Mouse (Mus musculus): ENCODE measurements around the gene Nbeal2. TPM values are rescaled to one million over a fixed set of nuclear protein-coding genes. Genes with fewer than 3 reads are reported as not detected.
A peak's percentile ranks its signal among the peaks of the same experiment; 100 is the strongest.

Gene Nbeal2
- polyA plus RNA-seq, 1 experiment, result 301 TPM

DNA sequence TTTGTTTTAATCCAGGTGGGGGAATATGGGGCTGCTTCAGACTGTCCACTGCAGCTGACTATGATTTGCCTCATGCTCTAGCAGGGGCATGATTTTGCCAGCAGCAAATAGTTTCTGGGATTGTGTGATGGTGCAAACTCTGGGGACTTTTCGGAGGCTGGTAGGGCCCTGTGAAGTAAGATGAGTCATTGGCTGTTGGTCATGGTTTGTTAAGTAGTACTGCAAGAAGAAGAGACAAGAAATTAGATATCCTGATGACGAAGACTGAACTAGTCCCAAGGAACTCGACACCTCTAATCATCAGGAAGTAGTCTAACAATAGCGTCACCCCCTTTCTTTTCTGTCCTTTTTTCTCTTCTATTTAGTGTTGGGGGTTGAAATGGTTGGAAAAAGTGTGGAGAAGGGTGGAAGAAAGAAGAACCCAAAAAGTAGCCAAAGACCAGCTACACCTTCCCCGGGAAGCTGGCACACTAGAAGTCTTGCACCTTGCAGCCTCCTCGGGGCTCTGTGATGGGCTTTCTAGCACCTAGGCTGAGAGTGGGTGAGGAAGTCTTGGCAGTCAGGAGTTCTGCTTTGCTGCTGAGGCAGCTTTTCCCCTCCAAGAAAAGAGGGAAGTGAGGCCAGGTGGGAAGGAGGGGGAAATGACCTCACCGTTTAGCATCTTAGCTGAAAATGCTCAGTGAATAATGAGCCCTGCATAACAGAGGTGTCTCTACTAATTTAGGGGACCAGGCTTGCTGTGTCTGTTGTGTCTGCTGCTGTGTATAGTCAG lies 27.0 kb upstream of the Nbeal2 start:
- Histone ChIP-seq H3K4me3 (ENCODE audit: control insufficient read depth, insufficient read depth, low read length) (no peak overlapping the region), H3K27ac (ENCODE audit: control insufficient read depth, insufficient read depth, low read length) (no peak overlapping the region), H3K4me1 (replicated peaks; ENCODE audit: control insufficient read depth, insufficient read depth, low read length) (peaks cover 42% of the 10 kb centered on the region), H3K36me3 (ENCODE audit: control insufficient read depth, insufficient read depth, low read length) (no peaks in the 10 kb centered on the region), H3K27me3 (ENCODE audit: control insufficient read depth, insufficient read depth, low read length) (no peaks in the 10 kb centered on the region)
- no peak for DNase-seq
- WGBS, result 59% methylated on average over 7 of the region's 7 CpGs
- TF ChIP-seq POLR2A (IDR thresholded peaks at IDR 0.05; ENCODE audit: control insufficient read depth, extremely low read depth, insufficient read depth, low read length, poor library complexity) (no peak), CTCF (IDR thresholded peaks at IDR 0.05; ENCODE audit: borderline replicate concordance, control insufficient read depth, extremely low read depth, insufficient read depth, low read length, poor library complexity) (no peak)

DNA sequence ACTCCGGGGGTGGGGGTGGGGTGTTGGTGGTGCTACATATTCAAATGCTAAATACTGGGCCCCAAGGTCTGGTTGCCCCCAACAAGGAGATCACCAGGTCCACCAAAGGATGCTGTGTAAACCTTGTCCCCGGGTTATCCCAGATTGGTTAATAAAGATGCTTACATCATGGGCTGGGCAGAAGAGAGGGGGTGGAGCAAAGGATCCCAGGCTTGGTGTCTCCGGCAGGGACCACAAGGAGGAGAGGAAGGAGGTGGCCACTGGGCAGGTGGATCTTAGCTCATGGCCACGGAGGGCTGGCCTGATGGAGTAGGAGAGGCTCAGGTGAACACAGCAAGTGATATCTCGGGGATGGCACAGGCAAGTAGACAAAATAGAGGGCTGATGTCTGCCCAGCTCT lies 24.9 kb upstream of the Nbeal2 start:
- TF ChIP-seq POLR2A (IDR thresholded peaks at IDR 0.05; ENCODE audit: control insufficient read depth, extremely low read depth, insufficient read depth, low read length, poor library complexity) (no peak), CTCF (IDR thresholded peaks at IDR 0.05; ENCODE audit: borderline replicate concordance, control insufficient read depth, extremely low read depth, insufficient read depth, low read length, poor library complexity) (no peak)
- DNase-seq, result no peak
- no peaks in the 10 kb centered on the region for H3K27me3 ChIP-seq (ENCODE audit: control insufficient read depth, insufficient read depth, low read length)
- H3K4me3 ChIP-seq (ENCODE audit: control insufficient read depth, insufficient read depth, low read length), result no peak overlapping the region
- H3K36me3 ChIP-seq (ENCODE audit: control insufficient read depth, insufficient read depth, low read length), result no peaks in the 10 kb centered on the region
- WGBS, result 91% methylated on average over 5 of the region's 5 CpGs
- H3K4me1 ChIP-seq (replicated peaks; ENCODE audit: control insufficient read depth, insufficient read depth, low read length), result peaks cover 30% of the 10 kb centered on the region
- H3K27ac ChIP-seq (ENCODE audit: control insufficient read depth, insufficient read depth, low read length), result no peak overlapping the region

DNA sequence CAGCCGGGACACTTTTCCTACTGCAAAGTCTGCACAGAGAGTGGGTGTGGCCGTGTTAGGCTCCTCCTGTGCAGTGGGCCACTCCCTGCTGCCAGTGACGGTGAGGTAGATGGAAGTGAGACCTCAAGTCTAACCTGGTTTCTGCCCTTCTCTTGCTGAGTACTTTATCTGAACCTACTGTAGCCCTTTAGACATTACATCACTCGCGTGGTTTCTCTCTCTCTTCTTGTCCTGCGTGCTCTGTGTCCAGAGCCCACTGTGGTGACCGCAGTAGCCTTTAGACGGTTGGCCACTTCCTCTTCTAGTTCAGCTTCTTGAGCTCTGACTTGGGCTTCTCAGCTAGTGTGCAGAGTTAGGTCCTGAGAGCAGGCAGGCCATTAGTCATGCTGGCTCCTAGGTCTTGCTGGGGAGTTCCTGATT lies 22.5 kb upstream of the Nbeal2 start:
- H3K4me3 ChIP-seq (ENCODE audit: control insufficient read depth, insufficient read depth, low read length), result no peak overlapping the region
- peaks cover 27% of the 10 kb centered on the region for H3K4me1 ChIP-seq (replicated peaks; ENCODE audit: control insufficient read depth, insufficient read depth, low read length)
- TF ChIP-seq POLR2A (IDR thresholded peaks at IDR 0.05; ENCODE audit: control insufficient read depth, extremely low read depth, insufficient read depth, low read length, poor library complexity) (no peak), CTCF (IDR thresholded peaks at IDR 0.05; ENCODE audit: borderline replicate concordance, control insufficient read depth, extremely low read depth, insufficient read depth, low read length, poor library complexity) (no peak)
- no peak overlapping the region for H3K27ac ChIP-seq (ENCODE audit: control insufficient read depth, insufficient read depth, low read length)
- no peaks in the 10 kb centered on the region for H3K27me3 ChIP-seq (ENCODE audit: control insufficient read depth, insufficient read depth, low read length)
- WGBS, result 47% methylated on average over 8 of the region's 8 CpGs
- H3K36me3 ChIP-seq (ENCODE audit: control insufficient read depth, insufficient read depth, low read length), result no peaks in the 10 kb centered on the region
- DNase-seq, result no peak

DNA sequence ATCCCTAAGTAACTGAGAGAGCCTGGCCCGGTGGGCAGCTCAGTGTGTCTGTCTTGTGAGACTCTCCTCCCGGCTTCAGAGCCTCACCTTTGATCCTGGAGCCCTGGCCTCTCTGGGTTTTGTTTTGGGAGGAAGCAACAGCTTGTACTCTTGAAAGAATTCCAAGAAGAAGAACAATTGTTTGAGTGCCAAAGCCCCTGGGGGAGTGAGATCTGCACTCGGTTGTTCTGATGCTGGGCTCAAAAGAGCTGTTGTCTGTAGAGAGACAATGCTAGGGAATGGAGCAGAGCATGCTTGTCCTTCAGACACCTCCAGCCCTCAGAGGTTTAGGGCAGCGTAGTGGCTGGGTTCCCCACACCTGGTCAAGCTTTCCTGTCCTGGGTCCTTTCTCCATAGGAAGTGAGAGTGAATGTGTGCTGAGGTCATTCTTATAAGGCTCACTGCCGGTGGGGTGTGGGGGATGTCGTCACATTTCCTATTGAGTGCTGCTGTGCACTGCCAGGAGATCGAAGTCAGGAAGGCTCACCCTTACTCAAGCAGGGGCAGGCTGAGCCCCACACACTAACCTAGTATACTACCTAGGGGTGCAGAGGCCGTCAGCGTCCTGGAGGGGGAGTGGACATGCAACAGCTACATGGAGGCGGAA lies 19.3 kb upstream of the Nbeal2 start:
- 57% methylated on average over 10 of the region's 10 CpGs for WGBS
- no peak overlapping the region for H3K4me3 ChIP-seq (ENCODE audit: control insufficient read depth, insufficient read depth, low read length)

DNA sequence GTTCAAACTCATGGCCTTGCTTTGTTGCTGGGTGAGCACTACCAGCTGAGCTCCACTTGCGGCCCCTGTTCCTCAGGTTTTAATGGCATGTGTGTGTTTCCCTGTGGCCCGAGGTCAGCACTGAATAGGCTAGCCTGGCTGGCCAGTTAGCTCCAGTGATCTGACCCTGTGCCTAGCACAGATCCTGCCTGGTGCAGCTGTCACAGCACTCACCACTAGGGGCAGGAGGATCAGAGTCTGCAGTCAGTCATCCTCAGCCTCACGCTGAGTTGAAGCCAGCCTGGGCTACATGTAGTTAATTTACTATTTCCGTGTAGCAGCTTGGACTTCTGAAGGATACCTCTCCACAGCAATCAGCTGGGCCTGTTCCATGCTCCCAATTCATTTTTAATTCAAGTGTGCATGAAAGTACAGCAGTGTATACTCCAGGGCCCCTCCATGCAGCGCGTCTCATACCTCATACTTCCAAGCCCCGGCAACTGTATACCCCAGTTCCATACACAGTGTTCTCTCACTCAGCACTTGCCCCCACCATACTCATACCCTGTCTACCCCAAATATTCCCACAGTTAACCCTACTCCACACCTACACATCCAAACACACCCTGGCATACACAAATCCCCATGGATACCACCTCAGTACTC lies 18.6 kb upstream of the Nbeal2 start:
- WGBS, result 79% methylated on average over 7 of the region's 7 CpGs
- Histone ChIP-seq H3K4me1 (replicated peaks; ENCODE audit: control insufficient read depth, insufficient read depth, low read length) (peaks cover 24% of the 10 kb centered on the region), H3K4me3 (ENCODE audit: control insufficient read depth, insufficient read depth, low read length) (no peak overlapping the region), H3K27ac (ENCODE audit: control insufficient read depth, insufficient read depth, low read length) (no peak overlapping the region), H3K27me3 (ENCODE audit: control insufficient read depth, insufficient read depth, low read length) (no peaks in the 10 kb centered on the region), H3K36me3 (ENCODE audit: control insufficient read depth, insufficient read depth, low read length) (no peaks in the 10 kb centered on the region)
- DNase-seq, result peak; percentile 40
- TF ChIP-seq POLR2A (IDR thresholded peaks at IDR 0.05; ENCODE audit: control insufficient read depth, extremely low read depth, insufficient read depth, low read length, poor library complexity), result no peak
- TF ChIP-seq CTCF (IDR thresholded peaks at IDR 0.05; ENCODE audit: borderline replicate concordance, control insufficient read depth, extremely low read depth, insufficient read depth, low read length, poor library complexity), result peak; percentile 79

More for the DNA sequence above, 19.3 kb upstream of the Nbeal2 start:
- no peak for DNase-seq
- TF ChIP-seq POLR2A (IDR thresholded peaks at IDR 0.05; ENCODE audit: control insufficient read depth, extremely low read depth, insufficient read depth, low read length, poor library complexity) (no peak), CTCF (IDR thresholded peaks at IDR 0.05; ENCODE audit: borderline replicate concordance, control insufficient read depth, extremely low read depth, insufficient read depth, low read length, poor library complexity) (no peak)
- Histone ChIP-seq H3K27ac (ENCODE audit: control insufficient read depth, insufficient read depth, low read length) (no peak overlapping the region), H3K4me1 (replicated peaks; ENCODE audit: control insufficient read depth, insufficient read depth, low read length) (peaks cover 27% of the 10 kb centered on the region), H3K36me3 (ENCODE audit: control insufficient read depth, insufficient read depth, low read length) (no peaks in the 10 kb centered on the region), H3K27me3 (ENCODE audit: control insufficient read depth, insufficient read depth, low read length) (no peaks in the 10 kb centered on the region)

DNA sequence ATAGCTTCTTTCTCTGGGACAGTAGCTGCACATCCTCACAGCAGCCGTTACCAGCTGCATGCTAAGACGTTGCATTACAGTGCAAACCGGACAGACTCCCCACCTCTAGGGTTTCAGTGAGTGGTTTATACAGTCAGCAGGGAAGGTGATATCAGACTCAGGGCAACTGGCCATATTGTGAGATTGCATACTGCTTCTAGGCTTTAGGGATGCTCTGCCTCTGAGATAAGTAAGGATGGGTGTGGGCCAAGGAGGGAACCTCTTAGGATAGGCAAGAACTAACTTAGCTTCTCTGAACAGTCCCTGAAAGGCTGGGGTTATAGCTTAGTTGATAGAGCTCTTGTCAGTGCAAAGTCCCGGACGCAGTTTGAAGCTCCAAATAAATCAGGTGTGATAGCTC lies 15.8 kb upstream of the Nbeal2 start:
- WGBS, result 87% methylated on average over 5 of the region's 5 CpGs
- no peaks in the 10 kb centered on the region for H3K36me3 ChIP-seq (ENCODE audit: control insufficient read depth, insufficient read depth, low read length)
- H3K4me3 ChIP-seq (ENCODE audit: control insufficient read depth, insufficient read depth, low read length), result no peak overlapping the region
- peaks cover 32% of the 10 kb centered on the region for H3K4me1 ChIP-seq (replicated peaks; ENCODE audit: control insufficient read depth, insufficient read depth, low read length)
- DNase-seq, result no peak
- no peak overlapping the region for H3K27ac ChIP-seq (ENCODE audit: control insufficient read depth, insufficient read depth, low read length)
- no peaks in the 10 kb centered on the region for H3K27me3 ChIP-seq (ENCODE audit: control insufficient read depth, insufficient read depth, low read length)
- TF ChIP-seq CTCF (IDR thresholded peaks at IDR 0.05; ENCODE audit: borderline replicate concordance, control insufficient read depth, extremely low read depth, insufficient read depth, low read length, poor library complexity) (no peak), POLR2A (IDR thresholded peaks at IDR 0.05; ENCODE audit: control insufficient read depth, extremely low read depth, insufficient read depth, low read length, poor library complexity) (no peak)
